Mouse (Mus musculus): ENCODE measurements around the gene Snx11.

The Snx11 gene

DNA sequence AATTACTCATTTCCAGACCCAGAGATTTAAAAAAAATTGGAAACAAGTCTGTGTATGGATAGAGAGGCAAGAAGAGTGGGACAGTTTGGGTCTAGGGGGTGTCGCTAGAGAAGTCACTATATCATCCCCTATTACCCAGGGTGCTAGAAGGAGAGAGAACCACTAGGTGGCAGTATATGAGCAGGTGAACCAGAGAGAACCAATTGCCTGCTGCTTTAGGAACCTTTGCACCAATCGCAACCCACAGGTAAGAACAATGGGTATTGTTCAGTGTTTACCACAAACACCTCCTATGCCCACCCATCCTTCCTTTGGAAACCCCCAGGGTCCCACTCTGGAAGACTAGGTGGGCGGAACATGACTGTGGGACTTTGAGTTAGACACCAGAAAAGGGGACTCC lies 17.3 kb downstream of the Snx11 start:
- DNase-seq = peak; percentile 51

DNA sequence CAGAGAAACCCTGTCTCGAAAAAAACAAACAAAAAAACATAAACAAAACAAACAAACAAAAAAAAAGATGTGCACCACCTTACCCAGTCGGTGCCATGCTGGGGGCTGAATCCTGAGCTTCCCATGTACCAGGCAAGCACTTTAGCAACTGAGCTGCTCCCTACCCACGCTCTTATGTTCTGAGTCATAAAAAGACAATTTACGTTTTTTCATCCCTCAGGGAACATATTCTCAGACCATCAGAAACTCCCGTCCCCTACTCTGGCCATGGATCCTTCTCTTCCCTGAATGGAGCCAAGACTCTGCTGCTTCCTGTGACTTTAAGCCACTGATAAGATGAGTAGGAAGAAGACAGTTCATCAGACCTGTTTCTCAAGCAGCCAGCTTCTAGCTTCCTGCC lies 19.0 kb downstream of the Snx11 start:
- DNase-seq = no peak

DNA sequence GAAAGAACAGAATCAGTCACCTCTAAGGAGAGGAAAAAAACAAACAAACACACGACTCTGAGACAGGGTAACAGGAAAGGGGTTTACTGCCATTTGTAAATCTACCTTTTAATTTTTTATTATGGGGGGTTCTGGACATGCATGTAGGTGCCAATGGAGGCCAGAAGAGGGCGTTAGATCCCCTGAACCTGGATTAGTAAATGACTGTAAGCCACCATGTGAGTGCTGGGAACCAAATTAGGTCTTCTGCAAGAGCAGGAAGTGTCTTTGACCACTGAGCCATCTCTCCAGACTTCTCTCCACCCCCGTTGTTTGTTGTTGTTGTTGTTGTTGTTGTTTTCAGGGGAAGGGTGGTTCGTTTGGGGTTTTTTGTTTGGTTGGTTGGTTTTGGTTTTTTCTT lies 19.9 kb downstream of the Snx11 start:
- no peak for DNase-seq

DNA sequence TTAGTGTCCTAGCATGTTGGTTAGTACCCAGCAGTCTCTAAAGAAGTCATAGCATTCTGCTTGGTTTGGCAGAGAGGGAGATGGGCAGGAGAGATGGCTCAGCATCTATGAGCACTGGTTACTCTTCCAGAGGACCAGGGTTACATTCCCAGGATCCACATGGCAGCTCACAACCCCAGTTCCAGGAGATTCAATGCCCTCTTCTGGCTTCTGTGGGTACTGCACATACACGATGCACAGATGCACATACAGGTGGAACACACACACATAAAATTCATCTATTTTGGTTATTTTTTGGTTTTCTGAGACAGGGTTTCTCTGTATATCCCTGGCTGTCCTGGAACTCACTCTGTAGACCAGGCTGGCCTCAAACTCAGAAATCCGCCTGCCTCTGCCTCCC lies 22.1 kb downstream of the Snx11 start:
- no peak for DNase-seq

DNA sequence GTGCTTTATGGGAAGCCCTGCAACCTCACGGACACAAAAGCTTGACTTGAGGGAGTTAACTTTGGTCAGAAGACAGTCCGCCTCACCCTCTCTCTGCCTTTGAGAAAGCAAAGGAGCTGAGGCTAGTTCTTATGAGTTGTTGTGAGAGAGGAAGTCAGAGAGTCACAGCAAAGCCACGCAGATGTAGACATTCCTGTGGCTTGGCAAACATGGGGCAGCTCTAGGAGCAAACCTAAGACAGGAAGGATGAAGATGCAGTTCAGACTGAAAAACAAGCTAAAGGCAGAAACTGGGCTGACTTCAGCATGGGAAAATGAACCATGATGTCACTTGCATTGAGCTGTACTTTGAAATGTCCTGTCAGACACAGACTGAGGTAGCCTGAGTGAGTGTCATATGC lies 29.8 kb downstream of the Snx11 start:
- DNase-seq = no peak

DNA sequence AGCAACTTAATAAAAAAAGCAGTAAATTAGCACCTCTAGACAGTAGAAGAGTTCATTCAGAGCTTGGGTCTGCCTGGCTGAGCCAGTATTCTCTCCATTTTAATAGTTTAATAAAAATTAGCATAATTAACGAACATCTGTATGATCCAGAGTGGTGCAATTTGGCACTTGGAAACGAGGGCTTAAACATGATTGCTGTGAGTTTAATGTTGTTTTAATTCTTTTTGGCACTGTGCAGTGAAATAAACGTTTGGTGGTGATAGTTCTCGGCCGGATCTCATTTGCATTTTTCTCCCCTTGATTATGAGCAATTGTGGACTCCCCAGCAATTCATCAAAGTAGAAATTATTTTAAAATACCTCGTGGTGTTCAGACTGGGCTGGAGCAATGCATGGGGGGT lies 30.7 kb downstream of the Snx11 start:
- no peak for DNase-seq

DNA sequence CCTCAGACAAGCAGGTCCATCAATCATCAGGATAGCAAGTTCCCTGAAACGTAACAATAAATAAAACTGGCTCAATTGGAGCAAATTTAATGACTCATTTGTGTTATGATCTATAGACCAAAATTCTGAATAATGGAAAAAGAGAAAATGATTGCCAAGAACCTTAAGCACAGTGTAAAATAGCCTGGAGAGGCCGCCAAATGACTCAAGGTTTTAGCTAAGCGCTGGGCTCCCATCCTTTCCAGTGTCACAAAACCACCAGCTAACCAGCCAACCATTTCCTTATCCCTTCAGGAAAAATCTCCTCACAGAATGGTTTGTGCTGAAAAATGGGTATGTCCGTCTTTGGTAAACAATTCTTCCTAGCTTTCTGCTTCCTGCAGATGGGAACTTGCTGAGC lies 33.5 kb downstream of the Snx11 start:
- DNase-seq = no peak

DNA sequence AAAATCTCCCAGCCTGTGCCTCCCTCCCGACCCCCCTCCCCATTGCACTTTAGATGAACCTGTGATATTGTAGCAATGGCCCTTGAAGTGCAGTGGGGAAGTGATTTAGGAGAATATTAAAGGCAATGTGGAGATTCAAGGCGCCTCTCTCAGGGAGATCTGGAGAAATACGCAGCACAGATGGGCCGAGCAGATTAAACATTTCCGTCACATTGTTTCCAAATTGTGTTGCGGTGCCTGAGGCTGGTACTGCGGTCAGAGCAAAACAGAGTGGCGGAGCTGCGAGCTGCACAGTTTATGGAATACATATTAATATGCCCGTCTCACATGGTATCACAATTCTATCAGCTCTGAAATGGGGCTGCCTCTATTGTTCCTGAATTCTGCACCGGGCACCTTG lies 34.4 kb downstream of the Snx11 start:
- no peak for DNase-seq

DNA sequence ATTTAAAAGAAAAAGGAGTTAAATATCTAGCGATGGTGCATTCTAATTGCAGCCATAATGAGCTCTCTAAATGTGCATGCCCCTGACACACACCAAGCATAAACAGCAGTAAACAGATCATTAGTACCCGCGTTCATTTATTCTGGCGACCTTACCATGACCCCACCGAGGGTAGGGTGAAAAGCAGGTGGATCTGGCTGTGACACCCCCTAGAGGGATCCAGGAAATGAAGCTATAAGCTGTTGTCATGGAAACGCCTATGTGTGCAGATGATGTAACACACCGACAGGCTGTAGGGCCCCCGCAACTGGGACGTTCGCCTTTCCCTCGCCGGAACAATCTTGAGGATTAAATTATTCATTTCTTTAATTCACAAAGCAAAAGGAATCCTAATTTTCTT lies 35.4 kb downstream of the Snx11 start:
- DNase-seq = no peak

DNA sequence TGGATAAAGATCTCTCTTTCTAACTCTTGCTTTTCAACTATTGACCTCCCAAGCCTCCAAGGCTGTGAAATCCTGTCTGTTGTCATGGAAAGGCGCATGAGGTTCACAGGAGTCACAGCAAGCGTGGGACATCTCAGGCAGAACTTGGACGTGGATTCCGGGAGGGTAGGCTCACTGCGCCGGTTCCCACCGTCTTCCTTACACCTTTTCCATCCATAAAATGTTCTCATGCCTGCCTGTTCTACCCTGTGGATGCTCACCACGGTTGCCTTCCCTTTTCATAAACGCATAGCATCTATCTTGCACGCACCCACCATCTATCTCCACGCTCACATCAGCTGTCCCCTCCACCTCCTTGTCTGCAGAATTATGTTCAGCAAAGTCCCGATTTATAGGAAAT lies 36.6 kb downstream of the Snx11 start:
- DNase-seq = no peak

DNA sequence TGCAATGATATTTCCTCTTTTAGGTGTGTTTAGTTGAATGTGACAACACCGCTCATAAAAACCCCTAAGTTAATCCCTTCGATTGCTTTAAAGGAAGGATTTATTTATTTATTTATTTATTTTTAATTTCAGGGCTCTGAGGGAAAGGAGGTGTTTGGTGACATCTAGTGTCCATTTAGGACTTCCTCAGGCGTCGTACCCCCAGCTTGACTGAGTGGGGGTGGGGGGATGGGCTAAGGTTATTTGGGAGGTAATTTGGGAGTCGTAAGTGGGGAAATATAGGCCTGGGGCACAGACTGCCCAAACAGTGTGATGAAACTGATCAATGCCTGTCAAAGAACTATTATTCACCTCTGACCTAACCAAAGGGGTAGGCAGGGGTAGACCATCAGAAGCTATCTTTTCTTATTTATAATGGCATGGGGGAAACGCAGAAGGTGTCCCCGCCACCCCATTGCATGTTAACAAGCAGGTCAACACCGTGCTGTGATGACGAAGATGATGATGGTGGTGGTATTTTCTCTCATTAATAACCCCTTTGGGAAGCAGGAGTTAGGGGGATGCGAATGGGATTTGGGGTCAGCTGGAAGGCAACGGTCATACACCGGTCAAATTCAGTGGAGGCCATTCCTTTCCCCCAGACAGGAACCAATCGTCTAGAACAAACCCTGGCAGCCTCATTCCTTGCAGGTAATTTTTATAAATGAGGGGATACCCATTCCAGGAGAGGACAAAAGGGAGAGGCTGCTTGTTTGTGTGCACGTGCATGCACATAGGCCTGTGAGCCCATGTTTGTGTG lies 39.5 kb downstream of the Snx11 start:
- no peak for DNase-seq

DNA sequence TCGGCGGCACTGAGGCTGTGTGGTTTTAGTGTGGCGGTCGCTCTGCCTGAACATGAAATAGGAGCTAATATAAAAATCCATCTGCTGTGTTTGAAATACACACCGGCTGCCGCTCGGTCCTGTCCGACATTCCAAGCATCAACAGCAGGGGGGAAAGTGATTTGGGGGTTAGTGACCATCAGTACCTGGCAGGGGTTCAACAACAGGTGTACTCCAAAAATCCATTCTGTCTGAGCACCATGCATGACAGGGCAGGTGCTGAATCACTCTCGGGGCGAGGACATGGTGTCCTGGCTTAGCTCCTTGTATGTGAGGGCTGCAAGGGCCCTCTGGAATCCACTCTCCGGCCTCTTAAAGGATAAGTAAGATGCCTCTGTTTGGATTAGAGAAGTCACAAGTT lies 41.0 kb downstream of the Snx11 start:
- peak; percentile 67 for DNase-seq

DNA sequence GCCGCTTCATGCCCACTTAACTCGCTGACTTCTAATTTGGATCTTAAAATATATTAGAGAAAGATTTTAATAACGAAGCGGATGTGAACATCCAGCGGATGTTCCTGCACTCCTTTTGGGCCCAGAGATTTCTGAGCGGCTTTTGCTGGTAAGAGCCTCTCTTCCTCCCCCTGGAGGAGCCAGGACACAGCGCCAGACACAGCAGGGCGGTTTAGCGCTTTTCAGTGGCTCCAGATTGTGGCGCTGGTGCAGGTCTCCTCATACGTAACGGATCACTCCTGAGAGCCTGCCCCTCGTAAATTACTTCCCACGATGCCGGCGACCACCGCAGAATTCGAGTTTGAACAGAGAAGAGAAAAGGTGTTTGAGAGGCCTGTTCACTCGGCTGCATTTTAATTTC lies 41.5 kb downstream of the Snx11 start:
- peak; percentile 81 for DNase-seq

DNA sequence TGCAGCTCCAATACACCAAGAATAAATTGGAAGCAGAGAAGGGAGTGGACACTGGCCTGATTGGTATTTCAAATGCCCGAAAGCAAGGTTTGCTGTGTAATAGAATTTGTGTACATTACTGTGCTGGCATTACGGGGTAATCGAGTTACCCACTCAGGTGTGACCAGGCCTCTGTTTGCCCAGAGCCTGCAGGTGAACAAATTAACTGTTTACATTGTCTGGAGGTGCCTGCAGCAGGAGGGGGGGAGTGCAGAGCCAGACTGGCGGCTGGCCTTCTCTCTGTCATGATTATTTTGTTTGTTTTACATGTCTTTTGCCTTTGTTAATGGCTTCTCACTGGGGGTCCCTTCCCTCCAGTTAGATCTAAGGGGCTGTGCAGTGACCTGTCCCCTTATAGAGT lies 44.7 kb downstream of the Snx11 start:
- DNase-seq = no peak

DNA sequence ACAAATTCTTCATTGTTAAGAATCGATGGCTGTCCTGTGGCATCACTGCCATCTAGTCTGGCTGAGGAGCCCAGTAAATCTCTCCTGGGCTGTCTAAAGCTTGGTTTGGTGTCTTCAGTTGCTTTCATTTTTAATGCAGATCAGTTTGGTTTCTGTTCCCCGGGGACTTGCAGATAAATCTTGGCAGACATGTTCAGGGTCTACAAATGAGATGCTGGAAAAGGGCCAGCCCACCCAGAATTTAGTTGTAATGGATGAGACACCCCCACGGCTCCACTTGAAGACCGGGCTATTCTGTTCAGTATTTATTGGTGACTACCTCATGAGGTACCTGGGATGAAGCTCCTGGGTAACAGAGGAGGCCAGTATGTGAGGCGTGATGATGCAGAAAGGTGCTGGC lies 47.0 kb downstream of the Snx11 start:
- no peak for DNase-seq

DNA sequence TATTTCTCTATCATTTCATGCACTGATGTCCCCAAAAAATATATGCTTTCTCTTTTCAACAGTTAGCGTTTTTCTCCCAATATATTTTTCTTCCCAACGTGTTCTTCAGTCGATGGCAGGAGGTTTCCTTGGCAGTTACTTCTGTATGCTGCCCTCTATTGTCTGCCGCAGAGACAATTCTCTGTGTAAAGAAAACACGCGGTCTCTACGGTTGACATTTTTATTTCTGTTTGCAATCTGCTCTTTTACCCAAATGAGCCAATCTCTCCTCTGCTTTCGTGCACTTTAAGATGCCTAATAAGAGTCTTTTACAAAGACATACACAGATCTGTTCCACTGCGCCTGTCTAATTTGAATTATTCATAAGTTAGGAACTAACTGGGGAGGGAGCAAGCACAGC lies 47.9 kb downstream of the Snx11 start:
- no peak for DNase-seq

DNA sequence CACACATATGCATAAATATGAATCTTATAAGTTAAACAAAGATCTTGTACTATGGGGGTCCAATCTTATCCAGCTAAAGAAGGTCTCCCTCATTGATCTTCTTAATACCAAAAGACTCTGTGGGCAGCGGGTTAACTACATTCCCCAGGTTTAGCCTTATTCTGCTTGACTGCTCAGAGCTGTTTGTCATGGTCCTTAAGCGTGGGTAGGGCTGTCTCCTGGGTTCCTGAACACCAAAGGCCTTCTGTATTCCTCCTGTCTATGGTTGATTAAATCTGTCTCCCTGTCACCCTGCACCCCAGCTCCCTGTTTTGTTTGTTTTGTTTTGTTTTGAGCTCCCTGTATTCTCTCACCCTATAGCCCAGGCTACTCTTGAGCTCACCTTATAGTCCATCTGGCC lies 48.8 kb downstream of the Snx11 start:
- no peak for DNase-seq

DNA sequence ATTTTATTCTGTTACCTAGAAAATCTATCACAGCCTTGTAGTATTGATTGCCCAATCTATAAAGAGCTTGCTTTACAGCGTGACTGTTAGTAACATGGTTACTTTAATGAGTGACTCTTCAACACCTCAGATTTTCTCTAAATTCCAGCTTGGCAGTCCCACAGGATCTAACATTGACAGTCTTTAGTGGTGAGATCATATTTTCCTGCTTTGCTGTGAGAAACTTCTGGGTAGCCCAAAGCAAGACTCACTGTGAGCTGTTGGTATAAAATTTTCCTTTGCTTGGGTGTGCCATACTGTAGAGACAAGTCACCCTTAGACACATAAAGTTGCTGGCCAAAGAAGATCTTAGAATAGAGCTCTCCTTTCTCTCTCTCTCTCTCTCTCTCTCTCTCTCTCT lies 51.5 kb downstream of the Snx11 start:
- DNase-seq = no peak

DNA sequence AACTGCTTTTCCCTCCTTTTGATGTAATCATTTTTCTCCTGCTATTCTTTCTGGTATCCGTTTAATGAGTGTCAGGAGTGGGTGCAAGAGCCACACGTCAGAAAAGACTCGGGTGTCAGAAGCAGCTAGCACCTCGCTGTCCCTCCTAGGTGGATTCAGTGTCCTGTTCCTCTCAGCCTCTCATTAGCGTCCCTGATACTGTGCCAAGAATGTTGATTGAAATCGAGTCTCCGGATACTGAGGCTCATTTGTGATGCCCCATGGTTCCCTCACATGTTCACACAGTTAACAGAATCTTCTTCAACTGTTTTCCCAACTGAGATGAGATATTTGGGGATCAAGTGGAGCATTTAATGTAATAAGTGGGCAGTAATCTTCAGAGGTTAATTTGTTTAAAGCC lies 58.8 kb downstream of the Snx11 start:
- DNase-seq = no peak
